Mouse (Mus musculus): ENCODE data around the gene Elf2. TPM values are rescaled to one million over a fixed set of nuclear protein-coding genes. Genes with fewer than 3 reads are reported as not detected.
"Not testable (repeated sequence)": the region's sequence is repeated elsewhere in the genome, so short reads cannot be mapped to it uniquely, and the experiment has no call there.

Gene Elf2
- polyA plus RNA-seq, 1 experiment from 2014 or later = 53.5 TPM

DNA sequence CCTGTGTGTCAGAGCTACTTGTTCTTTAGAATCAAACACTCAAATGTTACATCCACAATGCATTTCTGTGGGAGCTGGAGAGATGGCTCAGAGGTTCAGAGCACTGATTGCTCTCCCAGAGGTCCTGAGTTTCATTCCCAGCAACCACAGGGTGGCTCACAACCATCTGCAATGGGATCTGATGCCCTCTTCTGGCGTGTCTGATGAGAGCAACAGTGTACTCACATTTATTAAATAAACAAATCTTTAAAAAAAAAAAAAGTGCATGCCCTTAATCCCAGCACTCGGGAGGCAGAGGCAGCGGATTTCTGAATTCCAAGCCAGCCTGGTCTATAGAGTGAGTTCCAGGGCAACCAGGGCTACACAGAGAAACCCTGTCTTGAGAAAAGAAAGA is 13.6 kb upstream of the Elf2 start:
- Histone ChIP-seq H3K27me3 (replicated peaks; ENCODE audit: control insufficient read depth, insufficient read depth, low read length) (no peaks in the 10 kb centered on the region), H3K4me1 (ENCODE audit: control insufficient read depth, insufficient read depth, low read length) (no peaks in the 10 kb centered on the region), H3K27ac (ENCODE audit: low read length) (no peak overlapping the region), H3K36me3 (ENCODE audit: control insufficient read depth, insufficient read depth, low read length) (no peaks in the 10 kb centered on the region), H3K9ac (ENCODE audit: low read depth, low read length) (no peak overlapping the region), H3K4me3 (ENCODE audit: low read length) (no peak overlapping the region), H3K9me3 (ENCODE audit: control insufficient read depth, low read length) (no peaks in the 10 kb centered on the region), H3K4me2 (ENCODE audit: low read depth, low read length) (no peak overlapping the region)
- no peak for ATAC-seq
- 72% methylated on average over 3 of the region's 3 CpGs for WGBS

DNA sequence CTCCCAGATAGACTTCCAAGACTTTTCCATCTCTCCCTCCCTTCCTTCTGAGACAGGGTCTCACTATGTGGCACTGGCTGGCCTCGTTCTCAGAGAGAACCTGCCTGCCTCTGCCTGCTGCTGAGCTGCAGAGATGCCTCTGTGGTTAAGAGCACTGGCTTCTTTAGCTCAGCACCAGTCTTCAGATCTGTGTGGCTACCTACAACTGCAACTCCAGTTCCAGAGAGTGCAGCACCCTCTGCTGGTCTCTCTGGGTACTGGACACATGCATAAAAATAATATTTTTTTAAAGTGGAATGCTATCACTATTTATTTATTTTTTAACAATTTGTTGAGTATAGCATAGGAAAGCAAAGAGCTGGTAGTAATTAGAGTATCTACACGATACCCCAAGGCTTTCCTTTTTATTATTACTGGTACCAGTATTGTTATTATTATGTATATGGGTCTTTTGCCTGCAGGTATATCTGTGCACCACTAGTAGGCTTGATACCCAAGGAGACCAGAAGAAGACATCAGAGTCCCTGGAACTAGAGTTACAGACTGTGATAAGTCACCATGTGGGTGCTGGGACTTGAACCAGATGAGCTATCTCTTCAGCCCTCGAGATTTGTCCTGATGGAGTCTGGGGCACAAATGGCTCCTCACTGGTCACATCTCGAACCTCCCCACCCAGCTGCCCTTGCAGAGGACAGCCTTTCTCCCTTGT is 13.0 kb upstream of the Elf2 start:
- Histone ChIP-seq H3K27ac (ENCODE audit: low read length) (no peak overlapping the region), H3K36me3 (ENCODE audit: control insufficient read depth, insufficient read depth, low read length) (no peaks in the 10 kb centered on the region), H3K9ac (ENCODE audit: low read depth, low read length) (no peak overlapping the region), H3K4me2 (ENCODE audit: low read depth, low read length) (no peak overlapping the region), H3K9me3 (ENCODE audit: control insufficient read depth, low read length) (no peaks in the 10 kb centered on the region), H3K4me1 (ENCODE audit: control insufficient read depth, insufficient read depth, low read length) (no peaks in the 10 kb centered on the region), H3K4me3 (ENCODE audit: low read length) (no peak overlapping the region), H3K27me3 (replicated peaks; ENCODE audit: control insufficient read depth, insufficient read depth, low read length) (no peaks in the 10 kb centered on the region)
- 75% methylated on average over 4 of the region's 4 CpGs for WGBS
- no peak for ATAC-seq

DNA sequence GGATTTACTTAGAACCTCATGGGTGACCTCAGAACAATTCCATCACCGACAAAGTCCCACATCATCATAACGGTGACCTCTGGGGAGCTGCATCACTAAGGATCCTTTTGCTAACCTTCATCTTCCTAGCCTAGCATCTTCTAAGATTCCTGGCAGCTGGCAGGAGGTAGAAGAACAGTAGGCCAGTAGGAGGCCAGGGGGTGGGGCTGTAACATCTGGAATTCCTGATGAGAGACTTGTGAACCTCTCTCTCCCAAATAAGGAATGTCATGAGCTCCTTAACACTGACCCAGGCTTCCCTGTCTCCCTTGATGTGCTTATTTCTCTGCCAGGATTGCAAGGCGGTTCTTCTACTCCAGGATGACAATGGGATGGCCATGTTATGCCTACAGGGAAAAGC is 10.3 kb upstream of the Elf2 start:
- Histone ChIP-seq H3K4me2 (ENCODE audit: low read depth, low read length) (no peak overlapping the region), H3K36me3 (ENCODE audit: control insufficient read depth, insufficient read depth, low read length) (no peaks in the 10 kb centered on the region), H3K9ac (ENCODE audit: low read depth, low read length) (no peak overlapping the region), H3K4me3 (ENCODE audit: low read length) (no peak overlapping the region), H3K9me3 (ENCODE audit: control insufficient read depth, low read length) (no peaks in the 10 kb centered on the region), H3K27me3 (replicated peaks; ENCODE audit: control insufficient read depth, insufficient read depth, low read length) (no peaks in the 10 kb centered on the region), H3K27ac (ENCODE audit: low read length) (no peak overlapping the region), H3K4me1 (ENCODE audit: control insufficient read depth, insufficient read depth, low read length) (no peaks in the 10 kb centered on the region)
- 32% methylated on average over 3 of the region's 3 CpGs for WGBS
- ATAC-seq = no peak

DNA sequence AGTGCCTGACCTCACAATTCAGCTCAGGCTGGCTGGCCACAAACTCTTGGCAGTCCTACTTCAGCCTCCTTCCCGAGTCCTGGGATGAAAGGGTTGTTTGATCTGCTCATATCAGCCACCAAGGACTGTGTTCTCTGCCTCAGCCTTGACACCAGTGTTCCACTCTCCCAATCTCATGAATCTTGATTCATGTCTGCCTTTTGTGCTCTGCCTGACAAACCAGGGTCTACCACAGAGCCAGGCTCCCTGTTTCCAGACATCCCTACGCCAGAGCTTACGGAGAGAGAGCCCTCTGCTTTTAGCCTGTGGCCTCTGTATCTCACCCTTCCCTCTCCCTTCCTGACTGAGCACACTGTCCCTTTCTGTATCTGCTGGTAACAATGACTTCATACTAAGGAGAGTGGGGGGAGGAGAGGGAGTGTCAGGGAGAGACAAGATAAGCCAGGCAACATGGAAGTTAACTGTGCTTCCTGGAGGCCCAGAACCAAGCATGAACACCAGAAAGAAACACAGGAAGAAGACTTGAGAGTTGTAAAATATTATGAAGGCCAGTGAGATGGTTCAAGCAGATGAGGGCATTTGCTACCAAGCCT is 8.3 kb upstream of the Elf2 start:
- Histone ChIP-seq H3K27ac (ENCODE audit: low read length) (no peak overlapping the region), H3K36me3 (ENCODE audit: control insufficient read depth, insufficient read depth, low read length) (no peaks in the 10 kb centered on the region), H3K4me3 (ENCODE audit: low read length) (no peak overlapping the region), H3K27me3 (replicated peaks; ENCODE audit: control insufficient read depth, insufficient read depth, low read length) (no peaks in the 10 kb centered on the region), H3K9ac (ENCODE audit: low read depth, low read length) (no peak overlapping the region), H3K9me3 (ENCODE audit: control insufficient read depth, low read length) (no peaks in the 10 kb centered on the region), H3K4me1 (ENCODE audit: control insufficient read depth, insufficient read depth, low read length) (no peaks in the 10 kb centered on the region), H3K4me2 (ENCODE audit: low read depth, low read length) (no peak overlapping the region)
- peak; percentile 82 for ATAC-seq
- WGBS = 37% methylated on average over 3 of the region's 3 CpGs

DNA sequence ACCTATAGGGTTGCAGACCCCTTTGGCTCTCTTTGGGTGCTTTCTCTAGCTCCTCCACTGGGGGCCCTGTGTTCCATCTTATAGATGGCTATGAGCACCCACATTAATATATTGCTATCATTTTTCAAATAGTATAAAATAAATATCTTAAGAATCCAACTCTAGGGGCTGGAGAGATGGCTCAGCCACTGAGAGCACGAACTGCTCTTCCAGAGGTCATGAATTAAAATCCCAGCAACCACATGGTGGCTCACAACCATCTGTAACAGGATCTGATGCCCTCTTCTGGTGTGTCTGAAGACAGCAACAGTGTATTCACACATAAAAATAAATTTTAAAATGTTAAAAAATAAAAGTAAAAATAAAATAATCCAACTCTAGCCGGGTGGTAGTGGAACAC is 4.6 kb upstream of the Elf2 start:
- H3K4me2 ChIP-seq (ENCODE audit: low read depth, low read length); H3K9ac ChIP-seq (ENCODE audit: low read depth, low read length); H3K36me3 ChIP-seq (ENCODE audit: control insufficient read depth, insufficient read depth, low read length); ATAC-seq; H3K27ac ChIP-seq (ENCODE audit: low read length); H3K4me3 ChIP-seq (ENCODE audit: low read length); H3K4me1 ChIP-seq (ENCODE audit: control insufficient read depth, insufficient read depth, low read length); H3K9me3 ChIP-seq (ENCODE audit: control insufficient read depth, low read length); H3K27me3 ChIP-seq (replicated peaks; ENCODE audit: control insufficient read depth, insufficient read depth, low read length): not testable (repeated sequence)
- WGBS = 92% methylated on average over 2 of the region's 2 CpGs

DNA sequence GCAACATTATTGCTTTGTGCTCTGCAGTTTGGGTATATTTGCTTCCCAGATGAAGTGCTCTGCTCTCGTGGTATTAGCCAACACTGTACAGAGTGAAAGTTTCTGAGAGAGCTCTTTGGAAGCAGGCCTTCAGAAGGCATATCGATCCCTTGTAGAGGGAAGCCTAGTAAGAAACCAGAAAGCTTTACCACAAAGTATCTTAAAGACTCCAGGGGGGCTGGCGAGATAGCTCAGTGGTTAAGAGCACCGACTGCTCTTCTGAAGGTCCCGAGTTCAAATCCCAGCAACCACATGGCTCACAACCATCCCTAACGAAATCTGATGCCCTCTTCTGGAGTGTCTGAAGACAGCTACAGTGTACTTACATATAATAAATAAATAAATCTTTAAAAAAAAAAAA is 3.7 kb upstream of the Elf2 start:
- not testable (repeated sequence) for H3K27me3 ChIP-seq (replicated peaks; ENCODE audit: control insufficient read depth, insufficient read depth, low read length); H3K9me3 ChIP-seq (ENCODE audit: control insufficient read depth, low read length); H3K4me3 ChIP-seq (ENCODE audit: low read length); ATAC-seq; H3K4me1 ChIP-seq (ENCODE audit: control insufficient read depth, insufficient read depth, low read length); H3K27ac ChIP-seq (ENCODE audit: low read length); H3K9ac ChIP-seq (ENCODE audit: low read depth, low read length); H3K36me3 ChIP-seq (ENCODE audit: control insufficient read depth, insufficient read depth, low read length); H3K4me2 ChIP-seq (ENCODE audit: low read depth, low read length)
- 90% methylated on average over 6 of the region's 6 CpGs for WGBS

DNA sequence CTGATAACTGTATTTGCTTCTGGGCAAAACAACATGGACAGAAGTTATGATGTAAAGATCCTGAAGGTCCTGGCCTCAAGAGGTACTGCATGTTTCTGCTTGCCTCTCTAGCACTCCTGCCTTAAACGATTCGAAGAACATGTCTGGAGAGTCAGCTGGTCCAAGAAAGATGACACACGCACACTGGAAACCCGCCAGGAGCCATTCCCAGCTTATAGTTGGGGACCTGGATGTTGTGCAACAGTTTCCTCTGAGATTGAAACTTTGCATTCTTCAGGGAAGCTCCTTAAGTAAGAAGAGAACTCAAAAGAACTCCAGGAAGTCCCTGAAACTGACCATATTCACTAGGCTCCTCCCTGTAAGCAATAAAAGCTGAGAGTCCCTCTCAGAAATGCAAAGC is 2.8 kb upstream of the Elf2 start:
- H3K4me1 ChIP-seq (ENCODE audit: control insufficient read depth, insufficient read depth, low read length) = no peaks in the 10 kb centered on the region
- no peak overlapping the region for H3K4me3 ChIP-seq (ENCODE audit: low read length)
- H3K27me3 ChIP-seq (replicated peaks; ENCODE audit: control insufficient read depth, insufficient read depth, low read length) = no peaks in the 10 kb centered on the region
- ATAC-seq = no peak
- no peak overlapping the region for H3K27ac ChIP-seq (ENCODE audit: low read length)
- H3K36me3 ChIP-seq (ENCODE audit: control insufficient read depth, insufficient read depth, low read length) = no peaks in the 10 kb centered on the region
- 86% methylated on average over 4 of the region's 4 CpGs for WGBS
- H3K9ac ChIP-seq (ENCODE audit: low read depth, low read length) = no peak overlapping the region
- H3K4me2 ChIP-seq (ENCODE audit: low read depth, low read length) = no peak overlapping the region
- no peaks in the 10 kb centered on the region for H3K9me3 ChIP-seq (ENCODE audit: control insufficient read depth, low read length)

DNA sequence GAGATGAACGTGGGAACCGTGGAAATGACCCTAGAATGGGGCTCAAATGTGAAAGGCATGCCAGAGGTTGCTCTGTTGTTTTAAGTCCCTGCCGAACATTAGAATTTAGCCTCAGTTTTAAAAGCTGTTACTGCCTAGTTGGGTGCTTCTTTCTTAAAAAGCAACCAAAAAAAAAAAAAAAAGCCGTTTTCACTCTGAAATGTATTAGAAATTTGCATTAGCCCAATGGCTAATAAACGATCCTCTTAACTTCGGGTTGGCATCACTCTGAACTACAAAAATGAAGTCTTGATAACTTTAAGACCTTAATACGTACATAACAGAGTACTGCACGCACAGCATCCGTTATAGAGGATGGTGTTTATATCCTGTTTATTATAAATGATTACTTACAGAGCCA is 1.7 kb upstream of the Elf2 start:
- Histone ChIP-seq H3K9ac (ENCODE audit: low read depth, low read length) (peak overlapping the region; percentile 94), H3K9me3 (ENCODE audit: control insufficient read depth, low read length) (no peaks in the 10 kb centered on the region), H3K4me1 (ENCODE audit: control insufficient read depth, insufficient read depth, low read length) (no peaks in the 10 kb centered on the region), H3K36me3 (ENCODE audit: control insufficient read depth, insufficient read depth, low read length) (no peaks in the 10 kb centered on the region), H3K27me3 (replicated peaks; ENCODE audit: control insufficient read depth, insufficient read depth, low read length) (no peaks in the 10 kb centered on the region), H3K4me2 (ENCODE audit: low read depth, low read length) (peak overlapping the region; percentile 89), H3K4me3 (ENCODE audit: low read length) (peak overlapping the region; percentile 90), H3K27ac (ENCODE audit: low read length) (peak overlapping the region; percentile 96)
- ATAC-seq = no peak
- 7% methylated on average over 9 of the region's 9 CpGs for WGBS

DNA sequence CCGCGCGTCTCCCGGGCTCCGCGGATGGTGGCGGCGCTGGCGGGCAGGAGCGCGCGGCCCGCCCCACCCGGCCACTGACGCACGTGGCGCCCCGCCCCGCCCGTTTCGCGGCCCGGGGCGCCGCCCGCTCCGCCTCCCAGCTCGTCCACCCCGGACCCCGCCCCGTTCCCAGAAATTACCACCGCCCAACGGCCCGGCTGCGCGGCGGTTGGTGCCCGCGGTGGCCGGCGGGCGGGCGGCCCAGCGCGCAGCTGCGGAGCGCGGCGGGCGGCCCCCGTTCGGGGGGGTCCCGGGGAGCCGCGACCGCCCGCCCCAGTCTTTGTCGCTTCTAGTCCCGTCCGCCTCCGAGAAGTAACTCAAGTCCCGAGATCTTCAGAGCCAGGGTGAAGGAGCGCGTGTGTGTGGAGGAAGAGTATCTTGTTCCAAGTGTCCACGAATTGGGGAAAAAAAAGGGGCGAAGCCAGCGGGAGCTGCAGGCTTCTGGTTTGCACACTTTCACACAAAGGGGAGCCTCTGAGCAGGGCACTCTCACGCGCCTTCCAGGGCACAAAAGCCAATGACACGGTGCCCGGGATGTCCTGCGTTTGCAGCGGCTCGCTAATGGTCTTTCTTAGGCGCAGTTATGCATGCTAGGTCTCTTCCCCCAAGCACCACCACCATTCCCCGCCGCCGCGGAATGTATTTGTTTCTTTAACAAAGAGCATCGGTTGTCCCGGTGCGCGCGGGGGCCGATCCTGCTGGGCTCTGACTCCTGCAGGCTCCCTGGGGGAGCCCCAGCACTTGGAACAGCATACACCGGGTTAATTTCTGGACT is 1.0 kb upstream of the Elf2 start:
- H3K4me1 ChIP-seq (ENCODE audit: control insufficient read depth, insufficient read depth, low read length) = no peaks in the 10 kb centered on the region
- H3K27me3 ChIP-seq (replicated peaks; ENCODE audit: control insufficient read depth, insufficient read depth, low read length) = no peaks in the 10 kb centered on the region
- peak overlapping the region; percentile 90 for H3K4me3 ChIP-seq (ENCODE audit: low read length)
- under 1% methylated on average over 80 of the region's 86 CpGs for WGBS
- H3K27ac ChIP-seq (ENCODE audit: low read length) = peak overlapping the region; percentile 96
- ATAC-seq = peak; percentile 82
- H3K9me3 ChIP-seq (ENCODE audit: control insufficient read depth, low read length) = no peaks in the 10 kb centered on the region
- H3K36me3 ChIP-seq (ENCODE audit: control insufficient read depth, insufficient read depth, low read length) = no peaks in the 10 kb centered on the region
- peak overlapping the region; percentile 94 for H3K9ac ChIP-seq (ENCODE audit: low read depth, low read length)
- peak overlapping the region; percentile 89 for H3K4me2 ChIP-seq (ENCODE audit: low read depth, low read length)

All from intestine, embryonic 16.5 days (tissue).